ENCODE assay signal across 9 mouse cellular contexts in the genomic region with DNA sequence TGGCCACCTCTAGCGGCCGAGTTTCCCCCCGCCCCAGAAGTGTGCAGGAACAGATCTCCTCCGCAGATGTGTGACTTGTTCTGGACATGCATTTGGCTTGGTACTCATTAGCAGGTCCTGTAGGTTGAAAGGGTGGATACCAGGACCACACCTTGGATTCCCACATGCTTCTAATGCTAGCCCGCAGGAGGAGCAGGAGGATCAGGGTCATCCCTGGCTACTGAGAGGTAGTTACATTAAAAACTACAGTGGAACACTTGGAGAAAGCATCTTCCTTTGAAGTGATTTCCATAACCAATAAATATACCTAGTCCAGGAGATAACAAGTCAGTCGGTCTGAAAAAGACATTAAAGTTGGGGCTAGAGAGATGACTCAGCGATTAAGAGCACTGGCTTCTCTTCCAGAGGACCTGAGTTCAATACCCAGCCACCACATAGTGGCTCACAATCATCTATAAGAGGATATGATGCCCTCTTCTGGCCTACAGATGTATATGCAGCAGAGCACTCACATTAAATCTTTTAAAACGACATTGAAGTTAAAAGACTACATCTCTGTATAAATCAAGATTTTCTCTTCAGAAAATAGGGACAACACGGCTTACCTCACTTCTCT. TPM values are rescaled to one million over a fixed set of nuclear protein-coding genes. Genes with fewer than 3 reads are reported as not detected.
A peak's percentile ranks its signal among the peaks of the same experiment; 100 is the strongest.
DNase-seq lines count a peak whose midpoint lies in the region; ATAC-seq and TF ChIP-seq lines count a peak whose summit lies in the region.
"Had no signal": no experiment of that assay in that cellular context is flagged by ENCODE, and none has a peak within 500 bp of the region (broad histone marks: within the 10 kb centered on the region; RNA-seq: fewer than 3 reads in every experiment).

No protein-coding gene starts in this region.

- 5% methylated on average over 9 of the region's 9 CpGs for WGBS in heart, embryonic 15.5 days
- 5% methylated on average over 9 of the region's 9 CpGs for WGBS in liver, embryonic 16.5 days (ENCODE audit: insufficient replicate concordance)
- WGBS in stomach, embryonic 16.5 days, result 8% methylated on average over 9 of the region's 9 CpGs

- H3K9me3 ChIP-seq in heart, embryonic 15.5 days (replicated peaks), result no peaks in the 10 kb centered on the region
- H3K9me3 ChIP-seq in liver, embryonic 16.5 days (replicated peaks; ENCODE audit: control insufficient read depth, low read length), result no peaks in the 10 kb centered on the region
- H3K9me3 ChIP-seq in stomach, embryonic 16.5 days (replicated peaks; ENCODE audit: control insufficient read depth, low read length), result no peaks in the 10 kb centered on the region

- H3K27me3 ChIP-seq in heart, embryonic 15.5 days, result no peaks in the 10 kb centered on the region
- H3K27me3 ChIP-seq in liver, embryonic 16.5 days (ENCODE audit: control insufficient read depth, insufficient read depth, low read depth, low read length), result no peaks in the 10 kb centered on the region
- no peaks in the 10 kb centered on the region for H3K27me3 ChIP-seq in stomach, embryonic 16.5 days (ENCODE audit: control insufficient read depth, insufficient read depth, low read length)

- intact Hi-C loops in left cerebral cortex, adult 2 months (cut with DNase I), result loop anchor here (1.0 to 5.0 kb wide), 3 partner anchors 40 to 139 kb away; partner anchors contain the start of genes Zfp14 and Zfp74

- DNase-seq in left cerebral cortex, adult 2 months (ENCODE audit: extremely low spot score in 1 of 2, low spot score in 2 of 2), result no peak
- DNase-seq in left cerebral cortex, adult 8-10 months (ENCODE audit: low spot score in 2 of 2), result no peak
- peak; percentile 54 for DNase-seq in adipocyte (ENCODE audit: low spot score)
- no peak for DNase-seq in frontal cortex, postnatal 10 days (ENCODE audit: low spot score in 2 of 2)
- DNase-seq in spleen, adult 12 weeks (ENCODE audit: low spot score), result no peak

- peak overlapping the region; percentile 78; the same call in 1 of the 2 replicates for H3K27ac ChIP-seq in left cerebral cortex, adult 2 months
- H3K27ac ChIP-seq in heart, embryonic 15.5 days, result peak overlapping the region; percentile 61
- peak overlapping the region; percentile 39; the same call in 1 of the 2 replicates for H3K27ac ChIP-seq in liver, embryonic 16.5 days (ENCODE audit: low read length)
- peak overlapping the region; percentile 54; the same call in 1 of the 2 replicates for H3K27ac ChIP-seq in stomach, embryonic 16.5 days (ENCODE audit: low read length)

- no peak overlapping the region; the same call in 1 of the 2 replicates for H3K9ac ChIP-seq in heart, embryonic 15.5 days
- peak overlapping the region; percentile 54 for H3K9ac ChIP-seq in liver, embryonic 16.5 days (ENCODE audit: low read depth, low read length)
- H3K9ac ChIP-seq in stomach, embryonic 16.5 days (ENCODE audit: low read length), result peak overlapping the region; percentile 58; the same call in 1 of the 2 replicates

- ATAC-seq in heart, embryonic 15.5 days (replicated peaks; ENCODE audit: insufficient number of reproducible peaks, insufficient read depth, low FRiP score, low read depth), result no peak
- ATAC-seq in liver, embryonic 16.5 days (ENCODE audit: low read depth), result no peak
- no peak for ATAC-seq in stomach, embryonic 16.5 days (ENCODE audit: insufficient read depth, low FRiP score)

- peak overlapping the region; percentile 60 for H3K4me3 ChIP-seq in left cerebral cortex, adult 2 months
- H3K4me3 ChIP-seq in heart, embryonic 15.5 days, result peak overlapping the region; percentile 67
- peak overlapping the region; percentile 73 for H3K4me3 ChIP-seq in liver, embryonic 16.5 days (ENCODE audit: low read depth, low read length)
- H3K4me3 ChIP-seq in stomach, embryonic 16.5 days (replicated peaks; ENCODE audit: low read length), result peak overlapping the region; percentile 73

- H3K4me2 ChIP-seq in heart, embryonic 15.5 days, result peak overlapping the region; percentile 79
- H3K4me2 ChIP-seq in liver, embryonic 16.5 days (ENCODE audit: low read depth, low read length), result peak overlapping the region; percentile 90
- H3K4me2 ChIP-seq in stomach, embryonic 16.5 days (ENCODE audit: low read depth, low read length), result peak overlapping the region; percentile 95

- peak; percentile 56 for TF ChIP-seq CTCF in left cerebral cortex, adult 2 months (IDR thresholded peaks at IDR 0.05)

- no peaks in the 10 kb centered on the region; the same call in 1 of the 2 replicates for H3K36me3 ChIP-seq in heart, embryonic 15.5 days
- H3K36me3 ChIP-seq in liver, embryonic 16.5 days (ENCODE audit: control insufficient read depth, insufficient read depth), result no peaks in the 10 kb centered on the region
- H3K36me3 ChIP-seq in stomach, embryonic 16.5 days (ENCODE audit: control insufficient read depth, insufficient read depth, low read length), result no peaks in the 10 kb centered on the region

- H3K4me1 ChIP-seq in heart, embryonic 15.5 days (replicated peaks), result peaks cover 18% of the 10 kb centered on the region
- peaks cover 26% of the 10 kb centered on the region for H3K4me1 ChIP-seq in liver, embryonic 16.5 days (ENCODE audit: control insufficient read depth, low read depth, low read length)
- H3K4me1 ChIP-seq in stomach, embryonic 16.5 days (ENCODE audit: control insufficient read depth, insufficient read depth, low read length), result peaks cover 16% of the 10 kb centered on the region

RNA-seq across cellular contexts. Expression of gene Zfp566, which starts 0.8 kb away (rescaled TPM):
- 1 to 10 TPM; 7.0 to 7.2 TPM for total RNA-seq in left cerebral cortex, adult 2 months (2021)
- total RNA-seq in left cerebral cortex, adult 8-10 months (2022), result 10 to 100 TPM in 2 of 4 experiments, 1 to 10 TPM in 2; 9.3 to 11.2 (median 10.4) TPM
- 5.1 and 6.3 TPM in 2 replicates for polyA plus RNA-seq in heart, embryonic 15.5 days (2015; fragmentation: Nextera tagmentation; extraction: Ambion mirVana)
- polyA plus RNA-seq in liver, embryonic 16.5 days (2015; fragmentation: Nextera tagmentation; extraction: Ambion mirVana), result 1.0 and 1.4 TPM in 2 replicates
- 6.8 and 8.6 TPM in 2 replicates for polyA plus RNA-seq in stomach, embryonic 16.5 days (2015; fragmentation: Nextera tagmentation; extraction: Ambion mirVana)

RNA-seq across cellular contexts. Expression of gene Gm26920, which starts 0.9 kb away (rescaled TPM):
- total RNA-seq in left cerebral cortex, adult 2 months (2021), result 1 to 10 TPM; 1.1 to 1.4 TPM
- under 1 TPM in 1 of 4 experiments, not detected in 3; 0.58 TPM for total RNA-seq in left cerebral cortex, adult 8-10 months (2022)
- polyA plus RNA-seq in heart, embryonic 15.5 days (2015; fragmentation: Nextera tagmentation; extraction: Ambion mirVana), result 0.59 TPM in 1 of 2 replicates, not detected in the other
- not detected in 2 replicates for polyA plus RNA-seq in liver, embryonic 16.5 days (2015; fragmentation: Nextera tagmentation; extraction: Ambion mirVana)
- 0.70 and 0.87 TPM in 2 replicates for polyA plus RNA-seq in stomach, embryonic 16.5 days (2015; fragmentation: Nextera tagmentation; extraction: Ambion mirVana)
- total RNA-seq: heart, postnatal 14 days had no signal

RNA-seq across cellular contexts. Expression of gene Zfp260, which starts 3.5 kb away (rescaled TPM):
- total RNA-seq in left cerebral cortex, adult 2 months (2021), result 10 to 100 TPM; 71.7 to 72.1 TPM
- 10 to 100 TPM; 65.7 to 79.1 (median 70.9) TPM for total RNA-seq in left cerebral cortex, adult 8-10 months (2022)
- 72.9 and 75.3 TPM in 2 replicates for polyA plus RNA-seq in heart, embryonic 15.5 days (2015; fragmentation: Nextera tagmentation; extraction: Ambion mirVana)
- 14.4 and 14.7 TPM in 2 replicates for polyA plus RNA-seq in liver, embryonic 16.5 days (2015; fragmentation: Nextera tagmentation; extraction: Ambion mirVana)
- polyA plus RNA-seq in stomach, embryonic 16.5 days (2015; fragmentation: Nextera tagmentation; extraction: Ambion mirVana), result 96.5 and 108 TPM in 2 replicates

RNA-seq across cellular contexts. Expression of gene Zfp82, which starts 18.4 kb away (rescaled TPM):
- 1 to 10 TPM; 3.6 to 3.8 TPM for total RNA-seq in left cerebral cortex, adult 2 months (2021)
- 1 to 10 TPM; 5.7 to 6.5 (median 5.7) TPM for total RNA-seq in left cerebral cortex, adult 8-10 months (2022)
- 3.5 and 4.6 TPM in 2 replicates for polyA plus RNA-seq in heart, embryonic 15.5 days (2015; fragmentation: Nextera tagmentation; extraction: Ambion mirVana)
- 1.2 TPM in 2 replicates for polyA plus RNA-seq in liver, embryonic 16.5 days (2015; fragmentation: Nextera tagmentation; extraction: Ambion mirVana)
- polyA plus RNA-seq in stomach, embryonic 16.5 days (2015; fragmentation: Nextera tagmentation; extraction: Ambion mirVana), result 4.5 and 5.1 TPM in 2 replicates

RNA-seq across cellular contexts. Expression of gene Zfp382, which starts 30.7 kb away (rescaled TPM):
- 10 to 100 TPM; 34.3 to 37.8 TPM for total RNA-seq in left cerebral cortex, adult 2 months (2021)
- 10 to 100 TPM; 28.9 to 31.5 (median 30.1) TPM for total RNA-seq in left cerebral cortex, adult 8-10 months (2022)
- 10.0 and 13.7 TPM in 2 replicates for polyA plus RNA-seq in heart, embryonic 15.5 days (2015; fragmentation: Nextera tagmentation; extraction: Ambion mirVana)
- polyA plus RNA-seq in liver, embryonic 16.5 days (2015; fragmentation: Nextera tagmentation; extraction: Ambion mirVana), result 1.0 and 1.4 TPM in 2 replicates
- 9.5 TPM in 2 replicates for polyA plus RNA-seq in stomach, embryonic 16.5 days (2015; fragmentation: Nextera tagmentation; extraction: Ambion mirVana)
